Mouse (Mus musculus) mesoderm, embryonic 11.5 days (tissue): Measurements from ENCODE around the gene Akap9.
"Not testable (repeated sequence)": the region's sequence is repeated elsewhere in the genome, so short reads cannot be mapped to it uniquely, and the experiment has no call there.

Experiments
- DNase-seq: peaks from one replicate; pipeline ENCODE4 v3.0.0-alpha.2; 2012; ENCODE audit warnings: low read depth, low spot score

Gene Akap9

GRCm38 (mm10) chr5:4039351-4039750, 111.5 kb downstream of the Akap9 start:
- no peak for DNase-seq

DNA sequence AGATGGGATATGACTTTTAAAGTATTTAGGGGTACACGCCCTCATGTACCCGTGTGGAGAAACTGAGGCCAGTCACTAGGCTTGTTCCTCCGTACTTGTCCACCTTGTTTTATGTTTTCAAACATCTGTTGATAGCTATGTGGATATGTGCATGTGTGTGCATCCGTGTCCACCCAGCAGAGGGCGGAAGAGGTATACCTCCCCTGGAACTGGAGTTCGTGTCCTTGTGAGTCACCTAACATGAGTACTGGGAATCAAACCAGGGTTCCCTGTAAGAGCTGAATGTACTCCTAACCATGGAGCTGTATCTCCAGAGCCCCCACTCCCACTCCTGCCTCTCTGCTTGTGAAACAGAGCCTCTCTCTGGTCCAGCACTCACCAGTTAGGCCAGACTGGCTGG, 112.5 kb downstream of the Akap9 start:
- DNase-seq = no peak

- DNase-seq = no peak
Measured at GRCm38 (mm10) chr5:4040922-4041321, 113.1 kb downstream of the Akap9 start.

- no peak for DNase-seq
Measured at GRCm38 (mm10) chr5:4060313-4060712, 132.5 kb downstream of the Akap9 start.

DNA sequence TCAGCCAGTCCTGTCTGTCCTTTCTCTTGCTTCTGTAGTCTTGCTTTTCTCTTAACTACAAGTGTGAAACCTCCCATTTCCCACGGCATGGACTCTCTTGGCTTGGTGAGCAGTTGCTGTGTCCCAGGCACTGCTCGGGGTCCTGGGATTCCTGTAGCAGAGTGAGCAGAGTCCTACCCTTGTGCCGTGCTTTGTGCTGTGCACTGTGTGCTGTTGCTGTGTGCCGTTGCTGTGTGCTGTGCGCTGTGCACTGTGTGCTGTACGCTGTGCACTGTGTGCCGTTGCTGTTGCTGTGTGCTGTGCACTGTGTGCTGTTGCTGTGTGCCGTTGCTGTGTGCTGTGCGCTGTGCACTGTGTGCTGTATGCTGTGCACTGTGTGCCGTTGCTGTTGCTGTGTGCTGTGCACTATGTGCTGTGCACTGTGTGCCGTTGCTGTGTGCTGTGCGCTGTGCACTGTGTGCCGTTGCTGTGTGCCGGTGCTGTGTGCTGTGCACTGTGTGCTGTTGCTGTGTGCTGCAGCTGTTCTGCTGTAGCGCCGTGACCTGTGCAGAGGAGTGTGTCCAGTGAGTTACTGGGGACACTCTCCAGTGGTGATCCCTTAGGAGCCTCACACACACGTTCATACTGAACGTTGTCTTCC, 138.7 kb downstream of the Akap9 start:
- DNase-seq = no peak

GRCm38 (mm10) chr5:4067203-4067602, 139.3 kb downstream of the Akap9 start:
- no peak for DNase-seq

DNA sequence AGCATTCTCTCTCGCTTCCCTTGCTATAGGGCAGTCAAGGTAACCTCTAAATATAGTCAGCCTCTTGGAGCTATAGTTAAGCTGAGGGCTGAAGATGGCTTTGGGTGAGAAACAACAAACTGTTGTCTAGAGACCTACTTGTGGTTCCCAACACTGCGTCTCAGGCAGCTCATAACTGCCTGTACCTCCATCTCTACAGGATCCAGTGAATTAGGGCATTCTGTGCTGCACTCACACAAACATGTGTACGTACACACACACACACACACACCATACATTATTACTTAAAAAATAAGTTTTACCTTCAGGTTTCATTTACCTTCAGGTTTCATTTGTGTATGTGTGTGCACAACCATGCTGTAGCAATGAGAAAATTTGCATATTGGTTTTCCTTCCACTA, 151.2 kb downstream of the Akap9 start:
- DNase-seq = no peak

DNA sequence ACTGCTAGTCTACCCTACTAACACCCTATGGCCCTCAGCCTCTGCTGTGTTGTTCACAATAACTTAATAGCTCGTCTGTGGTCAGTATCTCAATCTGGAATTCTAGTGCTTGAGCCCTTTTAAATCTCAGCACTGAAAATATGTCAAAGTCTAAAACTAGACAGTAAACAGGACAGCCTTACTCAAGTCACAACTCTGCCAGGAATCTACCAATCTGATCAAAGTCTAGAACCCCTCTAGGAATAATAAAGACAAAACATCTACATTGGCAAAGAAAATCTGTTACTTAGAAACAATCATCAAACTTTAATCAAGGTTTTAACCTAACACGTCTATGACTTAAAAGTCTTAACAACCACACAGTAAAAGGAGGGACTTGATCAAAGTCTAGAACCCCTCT, 153.0 kb downstream of the Akap9 start:
- DNase-seq = no peak

GRCm38 (mm10) chr5:4081513-4081912, 153.7 kb downstream of the Akap9 start:
- no peak for DNase-seq

GRCm38 (mm10) chr5:4084948-4085347, 157.1 kb downstream of the Akap9 start:
- no peak for DNase-seq

DNA sequence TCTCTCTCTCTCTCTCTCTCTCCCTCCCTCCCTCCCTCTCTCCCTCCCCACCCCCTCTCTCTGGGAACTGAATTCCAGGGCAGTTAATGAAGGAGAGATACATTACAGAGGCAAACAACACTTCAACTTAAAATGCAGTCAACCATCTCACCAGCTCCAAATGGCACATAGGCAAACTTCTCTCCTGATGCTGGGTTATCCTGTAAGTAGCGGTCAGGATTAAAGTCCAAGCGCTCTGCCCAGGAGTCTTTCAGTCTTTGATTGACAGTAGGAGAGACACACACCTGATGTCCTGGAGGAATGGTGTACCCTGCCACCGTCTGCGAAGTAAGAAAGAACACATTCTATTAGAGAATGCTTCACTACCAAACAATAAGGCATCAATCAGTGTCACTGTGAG, 158.5 kb downstream of the Akap9 start:
- no peak for DNase-seq

DNA sequence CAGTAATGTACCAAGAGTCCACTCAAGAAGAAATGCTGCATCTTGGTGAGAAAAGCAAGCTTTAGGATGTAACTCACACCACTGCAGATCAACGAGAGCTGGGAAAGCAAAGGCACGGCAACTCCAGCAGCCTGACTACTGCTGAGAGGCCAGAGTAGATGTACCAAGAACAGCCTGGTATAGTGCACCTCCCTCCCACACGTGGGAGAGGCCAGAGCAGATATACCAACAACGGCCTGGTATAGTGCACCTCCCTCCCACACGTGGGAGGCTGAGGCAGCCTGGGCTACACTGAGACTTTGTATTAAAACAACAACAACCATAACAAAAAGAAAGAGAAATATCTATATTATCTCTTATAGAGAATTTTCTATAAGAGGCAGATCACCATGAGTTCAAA, 160.3 kb downstream of the Akap9 start:
- no peak for DNase-seq

- no peak for DNase-seq
Measured at GRCm38 (mm10) chr5:4094471-4094870, 166.6 kb downstream of the Akap9 start.

- DNase-seq = no peak
Measured at GRCm38 (mm10) chr5:4101031-4101430, 173.2 kb downstream of the Akap9 start.

GRCm38 (mm10) chr5:4101770-4102169, 173.9 kb downstream of the Akap9 start:
- DNase-seq = peak; percentile 11

DNA sequence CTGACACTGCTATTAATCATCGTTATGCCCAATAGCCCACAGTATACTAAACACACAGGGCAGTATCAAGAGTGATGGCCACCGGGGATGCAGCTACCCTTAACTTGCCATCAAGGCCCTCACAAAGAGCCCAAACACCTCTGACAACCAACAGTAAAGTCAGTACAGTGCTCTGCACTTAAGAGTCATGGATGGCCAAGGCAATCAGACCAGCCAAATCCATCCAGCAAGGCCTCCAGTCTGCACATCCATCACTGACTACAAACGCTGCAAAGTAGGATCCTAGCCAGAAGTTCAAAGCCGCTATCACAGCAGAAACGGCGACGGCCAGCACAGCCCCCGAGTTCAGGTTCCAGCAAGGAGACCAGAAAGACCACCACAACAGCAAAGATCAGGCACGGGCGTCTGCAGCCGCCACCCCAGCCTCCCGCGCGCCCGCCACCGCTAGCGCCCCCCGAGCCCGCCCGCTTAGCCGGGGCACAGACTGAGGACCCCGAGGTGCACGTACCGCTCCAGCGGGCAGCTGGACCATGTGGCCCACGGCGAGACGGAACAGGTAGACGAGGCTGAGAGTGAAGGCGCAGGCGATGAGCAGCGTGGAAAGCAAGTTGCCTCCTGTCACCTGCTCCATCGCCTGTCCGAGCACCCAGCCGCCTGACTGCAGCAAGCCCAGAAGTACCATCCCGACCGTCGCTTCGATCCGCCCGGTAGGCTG, 175.9 kb downstream of the Akap9 start:
- peak; percentile 5 for DNase-seq

- DNase-seq = peak; percentile 93
Measured at GRCm38 (mm10) chr5:4104341-4105040, 176.6 kb downstream of the Akap9 start, which contains the start of gene Cyp51. Gene Cyp51, minus strand, starts transcription at chr5:4104746.

GRCm38 (mm10) chr5:4105651-4106186, 177.9 kb downstream of the Akap9 start:
- DNase-seq = no peak

- DNase-seq = not testable (repeated sequence)
Measured at GRCm38 (mm10) chr5:4107056-4107455, 179.2 kb downstream of the Akap9 start.

GRCm38 (mm10) chr5:4112570-4113098, 184.8 kb downstream of the Akap9 start:
- DNase-seq = no peak
